Mouse (Mus musculus) adrenal gland (tissue): ENCODE measurements at regions not wholly inside any gene's neighbourhood (a gene's known extent, or its start where the extent isn't known, plus 50 kb on each side); places are given as distances from the start of the nearest gene placed in this dataset.

Experiments
- intact Hi-C: fragments of 180-260 bp; cut with DNase I; formaldehyde crosslinking; loops from one replicate; pipeline ENCODE4 v1.15.1; 2025

- intact Hi-C loops, result no loop called here
These were observed 58.3 kb upstream of the Ccdc39 start for GRCm38 (mm10) chr3:33902431-33902830.

DNA sequence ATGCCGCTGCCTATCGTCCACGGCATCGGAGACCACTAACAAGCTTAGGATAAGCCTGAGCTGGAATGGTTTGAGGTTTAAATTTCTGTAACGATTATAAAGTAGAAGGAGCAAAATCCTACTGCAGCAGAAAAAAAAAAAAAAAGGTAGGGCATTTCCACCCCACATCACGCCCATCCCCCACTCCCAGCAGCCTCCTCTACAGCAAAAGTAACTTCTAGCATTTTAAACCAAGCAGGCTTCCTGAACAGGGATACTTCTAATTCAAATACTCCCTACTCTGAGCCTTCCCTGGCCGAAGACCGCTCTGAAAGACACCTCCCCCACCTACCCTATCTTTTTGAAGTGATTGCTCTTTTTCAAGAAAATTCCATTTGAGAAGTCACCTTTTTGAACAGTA, 59.2 kb upstream of the Ccdc39 start:
- intact Hi-C loops, result no loop called here

- intact Hi-C loops, result no loop called here
These were observed 59.7 kb upstream of the Ccdc39 start for GRCm38 (mm10) chr3:33903816-33904215.

DNA sequence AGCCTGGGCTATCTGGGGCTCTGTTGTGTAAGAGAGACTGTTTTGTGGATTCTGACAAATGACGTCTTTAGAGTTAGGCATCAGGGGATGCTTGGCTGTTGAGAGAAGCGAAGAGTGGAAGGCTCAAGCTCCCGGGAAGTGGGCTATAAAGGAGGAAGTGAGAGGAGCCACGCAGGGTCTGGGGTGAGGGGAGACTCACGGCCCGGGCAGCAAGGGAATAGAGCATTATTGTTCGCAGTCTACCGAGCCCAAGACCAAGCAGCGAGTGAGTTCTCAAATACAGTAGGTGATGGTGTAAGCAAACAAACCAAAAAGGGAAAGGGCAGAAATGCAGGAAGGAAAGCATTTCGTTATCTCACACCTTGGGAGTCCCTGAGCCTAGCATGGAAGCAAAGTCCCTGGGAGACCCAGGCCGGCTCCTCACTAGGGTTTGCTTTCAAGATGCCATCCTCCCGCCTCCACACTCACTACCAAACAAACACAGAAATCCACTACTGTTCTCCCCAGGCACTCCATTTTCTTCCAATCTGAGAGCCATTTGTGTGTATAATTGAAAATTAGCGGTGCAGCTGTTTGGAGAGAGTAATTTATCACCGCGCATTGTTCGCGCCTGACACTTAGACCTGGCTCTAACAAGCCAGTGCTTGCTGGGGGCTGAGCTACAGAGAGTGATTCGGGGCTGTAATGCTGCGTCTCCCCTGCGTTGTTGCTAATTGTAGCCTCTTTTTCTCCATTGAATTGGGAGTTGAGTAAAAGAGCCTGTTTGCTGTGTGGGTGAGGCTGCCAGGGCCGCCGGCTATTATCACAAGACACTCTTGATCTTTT, 61.0 kb upstream of the Ccdc39 start:
- intact Hi-C loops, result no loop called here

- intact Hi-C loops, result no loop called here
These were observed 61.5 kb upstream of the Ccdc39 start for GRCm38 (mm10) chr3:33905679-33906007.

GRCm38 (mm10) chr3:33907061-33907460, 63.0 kb upstream of the Ccdc39 start:
- intact Hi-C loops, result no loop called here

DNA sequence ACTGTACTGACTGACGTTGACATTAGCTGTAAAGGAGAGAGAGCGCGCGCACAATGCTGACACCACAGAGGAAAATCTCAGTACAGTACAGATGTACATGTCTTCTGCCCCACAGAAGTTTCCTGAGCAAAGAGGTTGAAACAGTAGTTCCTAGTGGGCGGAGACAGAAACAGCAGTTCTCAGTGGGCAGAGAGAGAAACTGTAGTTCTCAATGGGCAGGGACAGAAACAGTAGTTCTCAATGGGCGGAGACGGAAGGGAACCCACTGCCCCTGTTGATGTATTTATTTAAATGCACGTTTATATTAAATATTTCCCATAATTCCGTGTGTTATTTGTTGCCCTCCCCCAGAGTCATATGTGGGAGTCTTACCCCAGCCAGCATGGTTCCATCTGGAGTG, 67.4 kb upstream of the Ccdc39 start:
- intact Hi-C loops, result no loop called here

GRCm38 (mm10) chr3:33913470-33913869, 69.4 kb upstream of the Ccdc39 start:
- intact Hi-C loops, result no loop called here

- intact Hi-C loops, result no loop called here
These were observed 70.3 kb upstream of the Ccdc39 start for GRCm38 (mm10) chr3:33914386-33914785.

DNA sequence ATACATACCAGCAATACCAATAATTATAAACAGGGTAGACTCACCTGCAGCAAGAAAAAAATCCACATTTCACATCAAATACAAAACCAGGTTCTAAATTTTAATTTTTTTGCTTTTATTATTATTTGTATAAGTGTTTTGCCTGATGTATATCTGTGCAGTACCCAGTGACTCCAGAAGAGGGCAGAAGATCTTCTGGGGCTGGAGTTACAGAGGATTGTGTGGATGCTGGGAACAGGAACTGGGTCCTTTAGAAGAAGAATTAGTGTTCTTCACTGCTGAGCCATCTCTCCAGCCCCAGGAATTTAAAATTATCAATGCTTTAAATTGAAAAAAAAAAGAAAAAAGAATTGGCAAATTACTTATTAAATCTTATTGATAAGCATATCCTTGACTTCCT, 71.7 kb upstream of the Ccdc39 start:
- intact Hi-C loops, result loop anchor here (5.0 kb wide), 1 partner anchor 63 kb away; no protein-coding TSS in a partner anchor

DNA sequence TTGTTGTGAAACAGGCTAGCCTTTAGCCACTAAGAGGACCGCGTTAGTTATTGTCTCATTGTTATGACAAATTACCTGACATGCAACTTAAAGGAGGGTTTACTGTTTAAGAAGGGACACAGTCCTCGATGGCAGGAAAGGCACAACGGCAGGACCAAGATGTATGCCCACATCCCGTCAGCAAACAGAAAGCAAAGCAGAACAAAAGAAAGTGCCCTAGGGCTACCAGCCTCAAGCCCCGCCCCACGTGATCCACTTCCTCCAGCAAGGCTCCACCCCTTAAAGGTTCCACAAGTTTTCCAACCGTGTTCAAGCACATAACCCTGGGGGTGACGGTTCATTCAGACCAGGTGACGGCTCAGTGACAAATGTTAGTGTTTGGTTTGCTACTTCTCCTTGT, 72.2 kb upstream of the Ccdc39 start:
- intact Hi-C loops, result loop anchor here (5.0 kb wide), 1 partner anchor 64 kb away; no protein-coding TSS in a partner anchor

DNA sequence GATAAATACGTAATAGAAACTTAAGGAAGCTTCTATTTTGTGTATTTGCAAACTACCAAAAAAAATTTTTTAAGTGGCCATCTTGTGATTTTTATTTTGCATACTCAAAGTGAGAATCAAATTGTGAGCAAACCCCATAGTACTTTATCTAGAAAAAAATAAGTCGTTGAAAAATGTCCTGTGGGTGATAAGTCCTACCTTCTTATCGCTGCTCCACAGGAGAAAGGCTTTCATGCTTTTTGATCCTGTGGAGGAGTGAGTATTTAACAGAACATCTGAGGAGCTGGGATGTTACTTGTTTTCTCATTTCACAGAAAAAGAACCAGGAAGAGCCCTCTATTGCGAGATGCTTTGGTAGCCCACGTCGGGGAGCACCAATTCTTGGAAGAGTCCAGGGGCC, 72.7 kb upstream of the Ccdc39 start:
- intact Hi-C loops, result loop anchor here (5.0 kb wide), 1 partner anchor 65 kb away; no protein-coding TSS in a partner anchor

GRCm38 (mm10) chr3:33918785-33919184, 74.7 kb upstream of the Ccdc39 start:
- intact Hi-C loops, result loop anchor here (1.0 to 5.0 kb wide), 2 partner anchors 66 to 94 kb away; no protein-coding TSS in a partner anchor

GRCm38 (mm10) chr3:33925072-33925471, 81.0 kb upstream of the Ccdc39 start:
- intact Hi-C loops, result no loop called here

- intact Hi-C loops, result loop anchor here (5.0 to 10.0 kb wide), 3 partner anchors 100 to 1150 kb away; no protein-coding TSS in a partner anchor
These were observed 64.7 kb upstream of the Fxr1 start for GRCm38 (mm10) chr3:33955064-33955463.

DNA sequence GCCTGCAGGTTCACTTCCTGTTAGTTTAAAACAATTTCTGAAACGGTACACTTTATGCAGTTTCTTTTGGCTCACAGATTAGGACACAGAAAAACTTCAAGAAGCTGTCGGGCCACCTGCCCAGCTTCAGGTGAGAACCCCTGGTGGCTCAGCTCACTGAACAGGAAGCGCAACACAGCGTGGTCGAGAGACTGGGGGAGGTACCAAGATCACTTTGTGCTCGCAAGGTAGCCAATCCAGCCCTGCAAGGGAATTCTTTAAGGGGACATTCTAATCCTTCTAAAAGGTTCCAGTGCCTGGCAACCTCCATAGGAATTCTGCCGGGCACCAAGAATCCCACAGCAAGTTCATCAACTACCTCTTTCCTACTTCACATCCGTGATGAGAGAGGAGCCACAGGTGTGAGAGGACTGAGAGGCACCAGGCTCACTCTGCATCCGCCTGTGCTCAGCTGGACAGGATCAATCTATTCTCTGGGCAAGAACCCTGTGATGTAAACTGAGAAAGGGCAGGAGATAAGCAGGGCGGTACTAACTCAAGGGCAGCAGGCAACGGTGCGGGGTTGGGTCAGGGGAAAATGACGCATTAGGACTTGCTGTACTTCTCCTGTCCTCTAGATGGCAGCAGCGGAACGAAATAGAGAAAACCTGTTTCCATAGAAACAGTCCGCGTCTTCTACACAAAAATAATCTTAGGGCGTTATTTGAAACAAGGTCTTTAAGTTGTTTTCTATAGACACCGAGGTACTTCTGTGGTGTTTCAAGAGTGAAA, 63.7 kb upstream of the Fxr1 start:
- intact Hi-C loops, result loop anchor here (5.0 to 10.0 kb wide), 3 partner anchors 99 to 1149 kb away; no protein-coding TSS in a partner anchor

- intact Hi-C loops, result loop anchor here (5.0 to 10.0 kb wide), 3 partner anchors 98 to 1148 kb away; no protein-coding TSS in a partner anchor
These were observed 63.1 kb upstream of the Fxr1 start for GRCm38 (mm10) chr3:33956625-33957023.

GRCm38 (mm10) chr3:33957676-33958075, 62.1 kb upstream of the Fxr1 start:
- intact Hi-C loops, result loop anchor here (5.0 to 10.0 kb wide), 3 partner anchors 97 to 1147 kb away; no protein-coding TSS in a partner anchor

- intact Hi-C loops, result loop anchor here (5.0 to 10.0 kb wide), 3 partner anchors 97 to 1147 kb away; no protein-coding TSS in a partner anchor
These were observed 61.5 kb upstream of the Fxr1 start for GRCm38 (mm10) chr3:33958216-33958615.

GRCm38 (mm10) chr3:33960211-33960610, 59.5 kb upstream of the Fxr1 start:
- intact Hi-C loops, result no loop called here

DNA sequence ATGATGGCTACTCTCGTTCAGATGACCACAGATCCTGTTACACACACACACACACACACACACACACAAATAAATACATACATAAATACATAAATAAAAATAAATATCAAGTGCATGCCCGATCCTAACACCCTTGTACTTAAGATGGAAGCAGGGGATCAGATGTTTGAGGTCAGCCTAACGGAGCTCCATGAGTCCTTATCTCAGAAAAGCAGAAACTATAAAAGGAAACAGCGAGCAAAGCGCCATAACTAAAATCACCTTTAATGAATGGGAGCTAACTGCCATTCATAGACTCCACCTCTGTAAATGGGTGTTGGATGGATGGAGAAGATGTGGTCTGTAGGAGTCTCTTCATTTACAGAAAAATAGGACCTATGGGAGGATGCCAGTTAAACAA, 56.8 kb upstream of the Fxr1 start:
- intact Hi-C loops, result no loop called here

DNA sequence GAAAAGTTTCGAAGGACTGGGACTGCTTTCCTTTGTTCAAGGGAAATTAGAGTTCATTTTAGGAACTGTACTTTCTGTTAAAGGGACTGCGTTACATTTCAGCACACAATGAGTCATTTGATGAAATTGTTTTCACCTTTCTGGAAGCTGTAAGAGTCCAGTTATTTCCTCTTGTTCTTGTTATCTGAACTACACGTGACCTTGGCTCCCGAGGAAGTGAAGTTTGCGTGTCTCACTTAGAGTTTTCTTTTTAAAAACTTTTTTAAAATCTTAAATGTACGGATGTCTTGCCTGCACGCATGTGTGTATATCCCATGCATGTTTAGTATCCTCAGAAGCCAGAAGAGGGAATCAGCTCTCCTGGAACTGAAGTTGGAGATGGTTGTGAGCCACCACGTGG, 52.6 kb upstream of the Fxr1 start:
- intact Hi-C loops, result no loop called here
